Mouse (Mus musculus): ENCODE data around the gene B3gnt3. TPM values are rescaled to one million over a fixed set of nuclear protein-coding genes. Genes with fewer than 3 reads are reported as not detected.

The B3gnt3 gene
- polyA plus RNA-seq, 1 experiment from 2014 or later = 0.36 TPM

GRCm38 (mm10) chr8:71686143-71686734 is 15.3 kb downstream of the B3gnt3 start:
- ATAC-seq (ENCODE audit: low FRiP score) = peak; percentile 63
- Histone ChIP-seq H3K4me2 (peak overlapping the region; percentile 46), H3K36me3 (replicated peaks) (no peaks in the 10 kb centered on the region), H3K27ac (no peak overlapping the region), H3K27me3 (peaks cover 100% of the 10 kb centered on the region), H3K9ac (no peak overlapping the region), H3K4me1 (peaks cover 17% of the 10 kb centered on the region), H3K4me3 (replicated peaks) (peak overlapping the region; percentile 32), H3K9me3 (no peaks in the 10 kb centered on the region)
- whole genome bisulfite sequencing = under 1% methylated on average over 23 of the region's 23 CpGs

- under 1% methylated on average over 29 of the region's 29 CpGs for WGBS
- H3K9me3 ChIP-seq = no peaks in the 10 kb centered on the region
- H3K4me3 ChIP-seq (replicated peaks) = peak overlapping the region; percentile 32
- no peaks in the 10 kb centered on the region for H3K36me3 ChIP-seq (replicated peaks)
- H3K27ac ChIP-seq = no peak overlapping the region
- H3K27me3 ChIP-seq = peaks cover 100% of the 10 kb centered on the region
- peaks cover 17% of the 10 kb centered on the region for H3K4me1 ChIP-seq
- H3K9ac ChIP-seq = no peak overlapping the region
- H3K4me2 ChIP-seq = peak overlapping the region; percentile 46
- ATAC-seq (ENCODE audit: low FRiP score) = peak; percentile 12; the same call in 1 of the 2 replicates
Measured at GRCm38 (mm10) chr8:71685573-71685972, 16.0 kb downstream of the B3gnt3 start.

GRCm38 (mm10) chr8:71684701-71685100 is 16.9 kb downstream of the B3gnt3 start:
- WGBS = 11% methylated on average over 10 of the region's 10 CpGs
- Histone ChIP-seq H3K36me3 (replicated peaks) (no peaks in the 10 kb centered on the region), H3K4me2 (no peak overlapping the region), H3K27ac (no peak overlapping the region), H3K9me3 (no peaks in the 10 kb centered on the region), H3K27me3 (peaks cover 100% of the 10 kb centered on the region), H3K9ac (no peak overlapping the region), H3K4me3 (replicated peaks) (no peak overlapping the region), H3K4me1 (peaks cover 20% of the 10 kb centered on the region)
- ATAC-seq (ENCODE audit: low FRiP score) = no peak

GRCm38 (mm10) chr8:71682832-71683231 is 18.8 kb downstream of the B3gnt3 start:
- Histone ChIP-seq H3K9ac (no peak overlapping the region), H3K27me3 (peaks cover 100% of the 10 kb centered on the region), H3K36me3 (replicated peaks) (no peaks in the 10 kb centered on the region), H3K4me3 (replicated peaks) (no peak overlapping the region), H3K4me1 (peaks cover 24% of the 10 kb centered on the region), H3K9me3 (no peaks in the 10 kb centered on the region), H3K27ac (no peak overlapping the region), H3K4me2 (no peak overlapping the region)
- ATAC-seq (ENCODE audit: low FRiP score) = no peak
- WGBS = 50% methylated on average over 12 of the region's 12 CpGs

- Histone ChIP-seq H3K27me3 (peaks cover 100% of the 10 kb centered on the region), H3K4me3 (replicated peaks) (no peak overlapping the region), H3K27ac (no peak overlapping the region), H3K4me1 (peaks cover 25% of the 10 kb centered on the region), H3K9ac (no peak overlapping the region), H3K36me3 (replicated peaks) (no peaks in the 10 kb centered on the region), H3K9me3 (no peaks in the 10 kb centered on the region), H3K4me2 (no peak overlapping the region)
- WGBS = 2% methylated on average over 18 of the region's 18 CpGs
- no peak for ATAC-seq (ENCODE audit: low FRiP score)
Measured at GRCm38 (mm10) chr8:71681369-71681915, 20.1 kb downstream of the B3gnt3 start.

GRCm38 (mm10) chr8:71680471-71680870 is 21.1 kb downstream of the B3gnt3 start:
- 3% methylated on average over 21 of the region's 21 CpGs for WGBS
- Histone ChIP-seq H3K4me2 (no peak overlapping the region), H3K27me3 (peaks cover 100% of the 10 kb centered on the region)

GRCm38 (mm10) chr8:71679550-71680168 is 21.9 kb downstream of the B3gnt3 start:
- H3K4me2 ChIP-seq = peak overlapping the region; percentile 43
- WGBS = 1% methylated on average over 46 of the region's 46 CpGs
- no peak for ATAC-seq (ENCODE audit: low FRiP score)

More at GRCm38 (mm10) chr8:71680471-71680870, 21.1 kb downstream of the B3gnt3 start:
- ATAC-seq (ENCODE audit: low FRiP score) = no peak
- Histone ChIP-seq H3K4me3 (replicated peaks) (peak overlapping the region; percentile 7; the same call in 1 of the 2 replicates), H3K9me3 (no peaks in the 10 kb centered on the region), H3K4me1 (peaks cover 23% of the 10 kb centered on the region), H3K36me3 (replicated peaks) (no peaks in the 10 kb centered on the region), H3K27ac (no peak overlapping the region), H3K9ac (no peak overlapping the region)

GRCm38 (mm10) chr8:71679116-71679515 is 22.5 kb downstream of the B3gnt3 start:
- Histone ChIP-seq H3K9ac (no peak overlapping the region), H3K4me1 (peaks cover 21% of the 10 kb centered on the region), H3K36me3 (replicated peaks) (no peaks in the 10 kb centered on the region), H3K27ac (no peak overlapping the region), H3K9me3 (no peaks in the 10 kb centered on the region), H3K4me2 (peak overlapping the region; percentile 43), H3K27me3 (peaks cover 93% of the 10 kb centered on the region), H3K4me3 (replicated peaks) (peak overlapping the region; percentile 24)
- no peak for ATAC-seq (ENCODE audit: low FRiP score)
- 10% methylated on average over 16 of the region's 16 CpGs for WGBS

More at GRCm38 (mm10) chr8:71679550-71680168, 21.9 kb downstream of the B3gnt3 start:
- Histone ChIP-seq H3K9ac (0 out of 2 replicates have a peak overlapping the region, but pooled peaks have one; percentile 17), H3K27ac (no peak overlapping the region), H3K4me3 (replicated peaks) (peak overlapping the region; percentile 24), H3K4me1 (peaks cover 21% of the 10 kb centered on the region), H3K9me3 (no peaks in the 10 kb centered on the region), H3K36me3 (replicated peaks) (no peaks in the 10 kb centered on the region), H3K27me3 (peaks cover 98% of the 10 kb centered on the region)

- Histone ChIP-seq H3K27ac (no peak overlapping the region), H3K27me3 (peaks cover 85% of the 10 kb centered on the region), H3K4me2 (no peak overlapping the region), H3K4me3 (replicated peaks) (no peak overlapping the region), H3K36me3 (replicated peaks) (no peaks in the 10 kb centered on the region), H3K9ac (no peak overlapping the region), H3K9me3 (no peaks in the 10 kb centered on the region), H3K4me1 (peaks cover 21% of the 10 kb centered on the region)
- 59% methylated on average over 4 of the region's 4 CpGs for WGBS
- ATAC-seq (ENCODE audit: low FRiP score) = no peak
Measured at GRCm38 (mm10) chr8:71678216-71678615, 23.4 kb downstream of the B3gnt3 start.

- Histone ChIP-seq H3K27me3 (peaks cover 85% of the 10 kb centered on the region), H3K4me2 (no peak overlapping the region), H3K9ac (no peak overlapping the region), H3K36me3 (replicated peaks) (no peaks in the 10 kb centered on the region), H3K4me1 (peaks cover 21% of the 10 kb centered on the region), H3K27ac (no peak overlapping the region), H3K4me3 (replicated peaks) (no peak overlapping the region), H3K9me3 (no peaks in the 10 kb centered on the region)
- no peak for ATAC-seq (ENCODE audit: low FRiP score)
Measured at GRCm38 (mm10) chr8:71677555-71677954, 24.0 kb downstream of the B3gnt3 start.

GRCm38 (mm10) chr8:71676803-71677202 is 24.8 kb downstream of the B3gnt3 start:
- H3K4me3 ChIP-seq (replicated peaks) = peak overlapping the region; percentile 71

GRCm38 (mm10) chr8:71676020-71676741 is 25.4 kb downstream of the B3gnt3 start, which contains the start of gene Jak3:
Jak3 (plus strand) TSS chr8:71676296.
- H3K27ac ChIP-seq = no peak within 1 kb of the TSS
- peaks cover 75% of the 10 kb centered on the region for H3K27me3 ChIP-seq
- no peaks in the 10 kb centered on the region for H3K9me3 ChIP-seq
- H3K36me3 ChIP-seq (replicated peaks) = no peaks in the 10 kb centered on the region
- H3K4me1 ChIP-seq = peaks cover 24% of the 10 kb centered on the region
- H3K9ac ChIP-seq = peak within 1 kb of the TSS; percentile 85
- peak within 1 kb of the TSS; percentile 71 for H3K4me3 ChIP-seq (replicated peaks)
- 2% methylated on average over 40 of the region's 40 CpGs for WGBS
- peak; percentile 68 for ATAC-seq (ENCODE audit: low FRiP score)
- H3K4me2 ChIP-seq = peak within 1 kb of the TSS; percentile 95

More at GRCm38 (mm10) chr8:71676803-71677202, 24.8 kb downstream of the B3gnt3 start:
- 55% methylated on average over 9 of the region's 9 CpGs for WGBS
- peaks cover 24% of the 10 kb centered on the region for H3K4me1 ChIP-seq
- H3K36me3 ChIP-seq (replicated peaks) = no peaks in the 10 kb centered on the region
- H3K27ac ChIP-seq = no peak overlapping the region
- no peak for ATAC-seq (ENCODE audit: low FRiP score)
- peaks cover 81% of the 10 kb centered on the region for H3K27me3 ChIP-seq
- peak overlapping the region; percentile 95 for H3K4me2 ChIP-seq
- peak overlapping the region; percentile 85 for H3K9ac ChIP-seq
- H3K9me3 ChIP-seq = no peaks in the 10 kb centered on the region
